Mouse (Mus musculus) forebrain, embryonic 13.5 days (tissue): ENCODE data around the gene Xlr4a. TPM values are rescaled to one million over a fixed set of nuclear protein-coding genes. Genes with fewer than 3 reads are reported as not detected.

Experiments used
- ATAC-seq: fragments of 200-750 bp; cut with Nextera tagmentation; 2 replicates; pipeline ENCODE4 v1.8.0; 2017
- H3K27ac ChIP-seq: fragments of 300-500 bp; sonication (generic); 2 replicates; pipeline ENCODE4 v1.5.1; 2015; ENCODE audit warnings: inconsistent platforms, mild to moderate bottlenecking, moderate library complexity
- H3K27me3 ChIP-seq: fragments of 300-500 bp; sonication (generic); 2 replicates; pipeline ENCODE4 v1.6.1; 2015; ENCODE audit warnings: mild to moderate bottlenecking, inconsistent platforms
- H3K36me3 ChIP-seq: fragments of 300-500 bp; sonication (generic); 2 replicates; pipeline ENCODE4 v1.6.1; 2015; ENCODE audit warnings: mild to moderate bottlenecking, inconsistent platforms; ENCODE audit not compliant: poor library complexity, severe bottlenecking
- H3K4me1 ChIP-seq: fragments of 300-500 bp; sonication (generic); 2 replicates; pipeline ENCODE4 v1.6.1; 2015; ENCODE audit warnings: inconsistent platforms
- H3K4me2 ChIP-seq: fragments of 300-500 bp; sonication (generic); 2 replicates; pipeline ENCODE4 v1.6.1; 2015; ENCODE audit warnings: inconsistent platforms, mild to moderate bottlenecking, moderate library complexity
- H3K4me3 ChIP-seq: fragments of 300-500 bp; sonication (generic); 2 replicates; pipeline ENCODE4 v1.5.1; 2015; ENCODE audit warnings: mild to moderate bottlenecking, inconsistent platforms
- H3K9ac ChIP-seq: fragments of 300-500 bp; sonication (generic); 2 replicates; pipeline ENCODE4 v1.6.1; 2015; ENCODE audit warnings: mild to moderate bottlenecking, inconsistent platforms
- H3K9me3 ChIP-seq: fragments of 300-500 bp; sonication (generic); replicated peaks from 2 replicates; pipeline ENCODE4 v1.6.1; 2016; ENCODE audit warnings: inconsistent platforms
- WGBS: fragments of 180-500 bp; shearing (Covaris S2); methylation state at CpG from one replicate; pipeline ENCODE4 v1.1.7; 2015; 5-methylcytosine and 5-hydroxymethylcytosine counted together
- polyA plus RNA-seq: library from polyadenylated mRNA; unstranded; fragments of >200 nt; fragmentation: Nextera tagmentation; extraction: Ambion mirVana; gene quantifications from 2 replicates; pipeline ENCODE4 v1.2.1, GENCODE M21; 2015

Xlr4a gene
- polyA plus RNA-seq, 1 experiment from 2014 or later: 0.23 TPM

DNA sequence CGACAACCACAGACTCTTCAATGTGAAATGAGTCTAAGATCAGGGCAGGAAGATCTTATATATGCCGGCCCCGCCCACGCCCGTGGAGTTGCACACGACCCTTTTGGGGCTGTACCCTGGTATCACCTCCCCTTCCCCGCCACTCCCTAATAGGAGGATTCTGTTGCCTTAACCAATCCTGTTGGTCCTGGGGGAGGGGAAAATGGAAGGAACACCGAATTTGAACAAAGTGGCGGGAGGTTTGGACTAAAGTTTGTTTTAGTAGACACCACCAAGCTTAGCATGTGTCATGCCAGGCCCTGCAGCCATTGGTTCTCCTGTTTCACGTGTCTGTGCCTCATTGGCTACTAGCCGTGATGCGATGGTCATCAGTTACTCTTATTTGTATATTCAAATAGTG lies 42.6 kb downstream of the Xlr4a start:
- H3K36me3 ChIP-seq: no peaks in the 10 kb centered on the region
- no peak for ATAC-seq
- no peaks in the 10 kb centered on the region for H3K4me1 ChIP-seq
- no peaks in the 10 kb centered on the region for H3K9me3 ChIP-seq
- H3K27ac ChIP-seq: no peak overlapping the region
- no peak overlapping the region for H3K4me2 ChIP-seq
- no peak overlapping the region for H3K4me3 ChIP-seq
- H3K27me3 ChIP-seq: no peaks in the 10 kb centered on the region
- 91% methylated on average over 12 of the region's 12 CpGs for WGBS
- H3K9ac ChIP-seq: no peak overlapping the region

DNA sequence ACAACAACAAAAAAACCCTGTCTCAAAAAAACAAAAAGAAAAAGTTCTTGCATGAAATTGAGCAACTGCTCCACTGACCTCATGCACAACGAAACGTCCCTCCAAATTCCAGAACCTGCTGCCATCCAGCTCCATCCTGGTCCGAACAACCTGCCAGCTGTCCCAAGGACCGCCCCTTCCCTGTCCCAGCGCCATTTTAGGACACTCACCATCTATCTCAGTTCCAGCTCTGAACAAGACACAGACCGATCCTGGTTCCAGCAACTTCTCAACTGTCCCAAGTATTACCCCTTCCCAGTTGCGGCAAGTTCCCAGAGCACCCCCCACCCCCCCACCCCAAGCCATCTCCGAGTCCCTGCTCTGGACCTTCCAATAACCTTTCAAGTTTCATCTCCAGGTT lies 43.4 kb downstream of the Xlr4a start:
- H3K9me3 ChIP-seq: no peaks in the 10 kb centered on the region
- H3K27me3 ChIP-seq: no peaks in the 10 kb centered on the region
- H3K4me1 ChIP-seq: no peaks in the 10 kb centered on the region
- no peak overlapping the region for H3K4me2 ChIP-seq
- no peak overlapping the region for H3K9ac ChIP-seq
- H3K36me3 ChIP-seq: no peaks in the 10 kb centered on the region
- no peak for ATAC-seq
- H3K27ac ChIP-seq: no peak overlapping the region
- no peak overlapping the region for H3K4me3 ChIP-seq
- 81% methylated on average over 8 of the region's 8 CpGs for WGBS

DNA sequence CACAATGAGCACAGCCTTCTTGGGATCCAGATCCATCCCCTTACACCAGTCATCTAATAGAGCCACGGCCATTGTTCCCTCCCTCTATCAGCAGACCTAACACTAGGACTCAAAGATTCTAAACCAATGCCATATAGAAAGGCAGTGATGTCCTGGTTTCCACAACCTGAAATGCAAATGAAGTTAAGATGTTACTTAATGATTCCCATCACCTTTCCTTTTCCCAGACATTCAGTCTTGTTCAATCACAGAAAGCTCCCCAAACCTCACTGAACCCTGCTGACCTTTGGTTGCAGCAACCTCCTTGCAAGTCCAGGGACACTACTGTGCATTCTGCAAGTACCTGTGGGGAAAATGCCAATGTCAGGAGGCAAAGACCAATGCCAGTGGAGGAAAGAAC lies 45.3 kb downstream of the Xlr4a start, which contains the start of gene Pnma5:
Gene Pnma5, minus strand, starts transcription at position 101 of the 400 bp plus-strand sequence.
- H3K4me3 ChIP-seq: no peak within 1 kb of the TSS
- H3K27me3 ChIP-seq: no peaks in the 10 kb centered on the region
- 79% methylated on average over 1 of the region's 1 CpGs for WGBS
- no peaks in the 10 kb centered on the region for H3K4me1 ChIP-seq
- H3K36me3 ChIP-seq: no peaks in the 10 kb centered on the region
- H3K9ac ChIP-seq: no peak within 1 kb of the TSS
- H3K27ac ChIP-seq: no peak within 1 kb of the TSS
- ATAC-seq: no peak
- H3K4me2 ChIP-seq: no peak within 1 kb of the TSS
- H3K9me3 ChIP-seq: no peaks in the 10 kb centered on the region

Other genes with a start within 250 kb of the Xlr4a start
- gene Cetn2, start 164.1 kb downstream of the Xlr4a start, polyA plus RNA-seq: 104 TPM in 2 replicates
- gene Nsdhl, start 163.9 kb downstream of the Xlr4a start, polyA plus RNA-seq: 37.4 and 39.1 TPM in 2 replicates
- gene Zfp185, start 95.1 kb downstream of the Xlr4a start, polyA plus RNA-seq: 0.67 and 0.86 TPM in 2 replicates
- gene Pnma5, start 45.4 kb downstream of the Xlr4a start, polyA plus RNA-seq: not detected in 2 replicates
- 1.7 and 1.9 TPM in 2 replicates for gene Pnma3, start 17.7 kb downstream of the Xlr4a start, polyA plus RNA-seq
- gene Xlr3a, start 14.6 kb upstream of the Xlr4a start, polyA plus RNA-seq: 2.9 and 3.4 TPM in 2 replicates
- 0.32 and 1.0 TPM in 2 replicates for gene Gm14685, start 34.6 kb upstream of the Xlr4a start, polyA plus RNA-seq
- gene Xlr5b, start 66.3 kb upstream of the Xlr4a start, polyA plus RNA-seq: not detected in 2 replicates
- gene DXBay18, start 67.0 kb upstream of the Xlr4a start, polyA plus RNA-seq: 0.21 and 0.53 TPM in 2 replicates
- not detected in 2 replicates for gene Spin2d, start 94.5 kb upstream of the Xlr4a start, polyA plus RNA-seq
- gene Xlr3b, start 109.7 kb upstream of the Xlr4a start, polyA plus RNA-seq: 12.1 and 12.3 TPM in 2 replicates
- gene Xlr4b, start 131.9 kb upstream of the Xlr4a start, polyA plus RNA-seq: 0.25 and 0.43 TPM in 2 replicates
- 21.6 and 22.2 TPM in 2 replicates for gene F8a, start 145.8 kb upstream of the Xlr4a start, polyA plus RNA-seq
- not detected in 2 replicates for gene Xlr4c, start 160.7 kb upstream of the Xlr4a start, polyA plus RNA-seq
- gene Xlr3c, start 182.9 kb upstream of the Xlr4a start, polyA plus RNA-seq: not detected in 2 replicates
- gene Xlr5a, start 210.5 kb upstream of the Xlr4a start, polyA plus RNA-seq: not detected in 2 replicates
- not detected in 2 replicates for gene Xlr5c, start 210.5 kb upstream of the Xlr4a start, polyA plus RNA-seq